Mouse (Mus musculus): ENCODE data around the gene Fam57b. TPM values are rescaled to one million over a fixed set of nuclear protein-coding genes. Genes with fewer than 3 reads are reported as not detected.
"Not testable (repeated sequence)": the region's sequence is repeated elsewhere in the genome, so short reads cannot be mapped to it uniquely, and the experiment has no call there.

Fam57b gene
- polyA plus RNA-seq, 1 experiment from 2014 or later, result 12.7 TPM

GRCm38 (mm10) chr7:126765540-126765939, 31.9 kb upstream of the Fam57b start:
- Histone ChIP-seq H3K4me1 (replicated peaks) (peaks cover 26% of the 10 kb centered on the region), H3K27ac (no peak overlapping the region), H3K27me3 (ENCODE audit: insufficient read depth, poor library complexity, severe bottlenecking) (no peaks in the 10 kb centered on the region), H3K9me3 (no peaks in the 10 kb centered on the region), H3K36me3 (peaks cover 94% of the 10 kb centered on the region), H3K4me3 (no peak overlapping the region)
- WGBS, result 94% methylated on average over 9 of the region's 9 CpGs
- DNase-seq (ENCODE audit: low spot score), result no peak

GRCm38 (mm10) chr7:126766201-126766600, 31.3 kb upstream of the Fam57b start, which contains the start of gene Gdpd3:
Gene Gdpd3, plus strand, starts transcription at chr7:126766334.
- Histone ChIP-seq H3K27me3 (ENCODE audit: insufficient read depth, poor library complexity, severe bottlenecking) (no peaks in the 10 kb centered on the region), H3K4me1 (replicated peaks) (peaks cover 20% of the 10 kb centered on the region), H3K27ac (no peak within 1 kb of the TSS), H3K9me3 (no peaks in the 10 kb centered on the region), H3K4me3 (no peak within 1 kb of the TSS), H3K36me3 (peaks cover 98% of the 10 kb centered on the region)
- WGBS, result 94% methylated on average over 16 of the region's 16 CpGs
- no peak for DNase-seq (ENCODE audit: low spot score)

GRCm38 (mm10) chr7:126767001-126767400, 30.5 kb upstream of the Fam57b start:
- peaks cover 12% of the 10 kb centered on the region for H3K4me1 ChIP-seq (replicated peaks)
- H3K27ac ChIP-seq, result no peak overlapping the region
- no peak for DNase-seq (ENCODE audit: low spot score)
- H3K27me3 ChIP-seq (ENCODE audit: insufficient read depth, poor library complexity, severe bottlenecking), result no peaks in the 10 kb centered on the region
- no peaks in the 10 kb centered on the region for H3K9me3 ChIP-seq
- 92% methylated on average over 8 of the region's 8 CpGs for WGBS
- no peak overlapping the region for H3K4me3 ChIP-seq
- peaks cover 91% of the 10 kb centered on the region for H3K36me3 ChIP-seq

- H3K9me3 ChIP-seq, result no peaks in the 10 kb centered on the region
- no peak overlapping the region for H3K27ac ChIP-seq
- H3K27me3 ChIP-seq (ENCODE audit: insufficient read depth, poor library complexity, severe bottlenecking), result no peaks in the 10 kb centered on the region
- no peak for DNase-seq (ENCODE audit: low spot score)
- WGBS, result 84% methylated on average over 12 of the region's 12 CpGs
- H3K4me3 ChIP-seq, result no peak overlapping the region
- H3K36me3 ChIP-seq, result peaks cover 66% of the 10 kb centered on the region
- peaks cover 3% of the 10 kb centered on the region for H3K4me1 ChIP-seq (replicated peaks)
Observed at GRCm38 (mm10) chr7:126770784-126771183, 26.7 kb upstream of the Fam57b start.

- DNase-seq (ENCODE audit: low spot score), result no peak
- no peaks in the 10 kb centered on the region for H3K9me3 ChIP-seq
- H3K36me3 ChIP-seq, result peaks cover 41% of the 10 kb centered on the region
- H3K4me3 ChIP-seq, result no peak overlapping the region
- H3K27ac ChIP-seq, result no peak overlapping the region
- H3K27me3 ChIP-seq (ENCODE audit: insufficient read depth, poor library complexity, severe bottlenecking), result no peaks in the 10 kb centered on the region
- WGBS, result 88% methylated on average over 2 of the region's 2 CpGs
- peaks cover 28% of the 10 kb centered on the region for H3K4me1 ChIP-seq (replicated peaks)
Observed at GRCm38 (mm10) chr7:126773351-126773750, 24.1 kb upstream of the Fam57b start.

GRCm38 (mm10) chr7:126774463-126774862, 23.0 kb upstream of the Fam57b start:
- Histone ChIP-seq H3K36me3 (peaks cover 30% of the 10 kb centered on the region), H3K4me3 (no peak overlapping the region), H3K4me1 (replicated peaks) (peaks cover 29% of the 10 kb centered on the region), H3K27me3 (ENCODE audit: insufficient read depth, poor library complexity, severe bottlenecking) (no peaks in the 10 kb centered on the region), H3K9me3 (no peaks in the 10 kb centered on the region), H3K27ac (no peak overlapping the region)
- no peak for DNase-seq (ENCODE audit: low spot score)
- 77% methylated on average over 2 of the region's 2 CpGs for WGBS

- DNase-seq (ENCODE audit: low spot score), result no peak
- Histone ChIP-seq H3K9me3 (no peaks in the 10 kb centered on the region), H3K36me3 (peaks cover 21% of the 10 kb centered on the region), H3K4me1 (replicated peaks) (peaks cover 39% of the 10 kb centered on the region), H3K27ac (peak overlapping the region; percentile 98), H3K27me3 (ENCODE audit: insufficient read depth, poor library complexity, severe bottlenecking) (no peaks in the 10 kb centered on the region), H3K4me3 (0 out of 2 replicates have a peak overlapping the region, but pooled peaks have one; percentile 89)
- WGBS, result 82% methylated on average over 10 of the region's 10 CpGs
Observed at GRCm38 (mm10) chr7:126775185-126775977, 22.1 kb upstream of the Fam57b start.

GRCm38 (mm10) chr7:126775978-126776234, 21.6 kb upstream of the Fam57b start:
- H3K27me3 ChIP-seq (ENCODE audit: insufficient read depth, poor library complexity, severe bottlenecking), result no peaks in the 10 kb centered on the region
- peaks cover 15% of the 10 kb centered on the region for H3K36me3 ChIP-seq
- no peak for DNase-seq (ENCODE audit: low spot score)
- 68% methylated on average over 3 of the region's 3 CpGs for WGBS
- H3K4me1 ChIP-seq (replicated peaks), result peaks cover 44% of the 10 kb centered on the region
- H3K9me3 ChIP-seq, result no peaks in the 10 kb centered on the region
- peak overlapping the region; percentile 89 for H3K4me3 ChIP-seq
- H3K27ac ChIP-seq, result peak overlapping the region; percentile 98

- Histone ChIP-seq H3K27ac (peak within 1 kb of the TSS; percentile 98), H3K4me1 (replicated peaks) (peaks cover 51% of the 10 kb centered on the region)
- under 1% methylated on average over 37 of the region's 37 CpGs for WGBS
Observed at GRCm38 (mm10) chr7:126776598-126777057, 20.8 kb upstream of the Fam57b start, which contains the start of gene Ypel3. Gene Ypel3, plus strand, starts transcription at chr7:126776955.

GRCm38 (mm10) chr7:126777476-126777875, 20.0 kb upstream of the Fam57b start:
- H3K27me3 ChIP-seq (ENCODE audit: insufficient read depth, poor library complexity, severe bottlenecking), result no peaks in the 10 kb centered on the region
- WGBS, result 47% methylated on average over 10 of the region's 10 CpGs
- H3K36me3 ChIP-seq, result peaks cover 11% of the 10 kb centered on the region
- H3K9me3 ChIP-seq, result no peaks in the 10 kb centered on the region
- H3K4me1 ChIP-seq (replicated peaks), result peaks cover 59% of the 10 kb centered on the region
- H3K27ac ChIP-seq, result peak overlapping the region; percentile 98
- peak overlapping the region; percentile 89 for H3K4me3 ChIP-seq
- DNase-seq (ENCODE audit: low spot score), result peak; percentile 9

More at GRCm38 (mm10) chr7:126776598-126777057, 20.8 kb upstream of the Fam57b start, which contains the start of gene Ypel3:
- Histone ChIP-seq H3K36me3 (peaks cover 11% of the 10 kb centered on the region; the same call in 1 of the 2 replicates), H3K4me3 (peak within 1 kb of the TSS; percentile 89), H3K9me3 (no peaks in the 10 kb centered on the region), H3K27me3 (ENCODE audit: insufficient read depth, poor library complexity, severe bottlenecking) (no peaks in the 10 kb centered on the region)
- DNase-seq (ENCODE audit: low spot score), result peak; percentile 93

- H3K36me3 ChIP-seq, result peaks cover 12% of the 10 kb centered on the region
- no peaks in the 10 kb centered on the region for H3K27me3 ChIP-seq (ENCODE audit: insufficient read depth, poor library complexity, severe bottlenecking)
- no peaks in the 10 kb centered on the region for H3K9me3 ChIP-seq
- peak overlapping the region; percentile 89 for H3K4me3 ChIP-seq
- peaks cover 66% of the 10 kb centered on the region for H3K4me1 ChIP-seq (replicated peaks)
- H3K27ac ChIP-seq, result peak overlapping the region; percentile 98
- DNase-seq (ENCODE audit: low spot score), result no peak
- 68% methylated on average over 3 of the region's 3 CpGs for WGBS
Observed at GRCm38 (mm10) chr7:126778147-126778546, 19.3 kb upstream of the Fam57b start.

GRCm38 (mm10) chr7:126779101-126779500, 18.4 kb upstream of the Fam57b start:
- peaks cover 67% of the 10 kb centered on the region for H3K4me1 ChIP-seq (replicated peaks)
- H3K27ac ChIP-seq, result peak overlapping the region; percentile 87; the same call in 1 of the 2 replicates
- not testable (repeated sequence) for DNase-seq (ENCODE audit: low spot score); H3K27me3 ChIP-seq (ENCODE audit: insufficient read depth, poor library complexity, severe bottlenecking); H3K4me3 ChIP-seq; H3K9me3 ChIP-seq
- peaks cover 15% of the 10 kb centered on the region for H3K36me3 ChIP-seq
- 89% methylated on average over 7 of the region's 7 CpGs for WGBS
